Mouse (Mus musculus): ENCODE results near the gene Ncam1. TPM values are rescaled to one million over a fixed set of nuclear protein-coding genes. Genes with fewer than 3 reads are reported as not detected.

Ncam1 gene
- total RNA-seq, 2 experiments from 2014 or later: 2.4 to 8.0 TPM

GRCm38 (mm10) chr9:49683566-49684273, 115.0 kb downstream of the Ncam1 start:
- ATAC-seq (replicated peaks; ENCODE audit: low FRiP score, poor library complexity, severe bottlenecking): no peak

GRCm38 (mm10) chr9:49681848-49682469, 116.8 kb downstream of the Ncam1 start:
- no peak for ATAC-seq (replicated peaks; ENCODE audit: low FRiP score, poor library complexity, severe bottlenecking)

- ATAC-seq (replicated peaks; ENCODE audit: low FRiP score, poor library complexity, severe bottlenecking): no peak
Measured at GRCm38 (mm10) chr9:49679270-49679669, 119.5 kb downstream of the Ncam1 start.

- no peak for ATAC-seq (replicated peaks; ENCODE audit: low FRiP score, poor library complexity, severe bottlenecking)
Measured at GRCm38 (mm10) chr9:49675696-49676465, 122.8 kb downstream of the Ncam1 start.

GRCm38 (mm10) chr9:49672646-49673199, 126.0 kb downstream of the Ncam1 start:
- ATAC-seq (replicated peaks; ENCODE audit: low FRiP score, poor library complexity, severe bottlenecking): no peak

- no peak for ATAC-seq (replicated peaks; ENCODE audit: low FRiP score, poor library complexity, severe bottlenecking)
Measured at GRCm38 (mm10) chr9:49667066-49667465, 131.7 kb downstream of the Ncam1 start.

GRCm38 (mm10) chr9:49665361-49665760, 133.4 kb downstream of the Ncam1 start:
- ATAC-seq (replicated peaks; ENCODE audit: low FRiP score, poor library complexity, severe bottlenecking): no peak

- no peak for ATAC-seq (replicated peaks; ENCODE audit: low FRiP score, poor library complexity, severe bottlenecking)
Measured at GRCm38 (mm10) chr9:49663927-49664320, 134.8 kb downstream of the Ncam1 start.

GRCm38 (mm10) chr9:49662958-49663926, 135.5 kb downstream of the Ncam1 start:
- ATAC-seq (replicated peaks; ENCODE audit: low FRiP score, poor library complexity, severe bottlenecking): no peak

GRCm38 (mm10) chr9:49661480-49661879, 137.2 kb downstream of the Ncam1 start:
- ATAC-seq (replicated peaks; ENCODE audit: low FRiP score, poor library complexity, severe bottlenecking): no peak

GRCm38 (mm10) chr9:49658381-49658856, 140.3 kb downstream of the Ncam1 start:
- ATAC-seq (replicated peaks; ENCODE audit: low FRiP score, poor library complexity, severe bottlenecking): no peak

- no peak for ATAC-seq (replicated peaks; ENCODE audit: low FRiP score, poor library complexity, severe bottlenecking)
Measured at GRCm38 (mm10) chr9:49654470-49654869, 144.3 kb downstream of the Ncam1 start.

GRCm38 (mm10) chr9:49653478-49654245, 145.1 kb downstream of the Ncam1 start:
- no peak for ATAC-seq (replicated peaks; ENCODE audit: low FRiP score, poor library complexity, severe bottlenecking)

GRCm38 (mm10) chr9:49644296-49644695, 154.4 kb downstream of the Ncam1 start:
- no peak for ATAC-seq (replicated peaks; ENCODE audit: low FRiP score, poor library complexity, severe bottlenecking)

GRCm38 (mm10) chr9:49640764-49641163, 158.0 kb downstream of the Ncam1 start:
- no peak for ATAC-seq (replicated peaks; ENCODE audit: low FRiP score, poor library complexity, severe bottlenecking)

- no peak for ATAC-seq (replicated peaks; ENCODE audit: low FRiP score, poor library complexity, severe bottlenecking)
Measured at GRCm38 (mm10) chr9:49640142-49640541, 158.6 kb downstream of the Ncam1 start.

- no peak for ATAC-seq (replicated peaks; ENCODE audit: low FRiP score, poor library complexity, severe bottlenecking)
Measured at GRCm38 (mm10) chr9:49637955-49638354, 160.8 kb downstream of the Ncam1 start.

- ATAC-seq (replicated peaks; ENCODE audit: low FRiP score, poor library complexity, severe bottlenecking): no peak
Measured at GRCm38 (mm10) chr9:49635668-49636326, 162.9 kb downstream of the Ncam1 start.
